Mouse (Mus musculus): Measurements from ENCODE around the gene A430078G23Rik. TPM values are rescaled to one million over a fixed set of nuclear protein-coding genes. Genes with fewer than 3 reads are reported as not detected.

A430078G23Rik gene
- polyA plus RNA-seq, 1 experiment: 1.2 TPM

DNA sequence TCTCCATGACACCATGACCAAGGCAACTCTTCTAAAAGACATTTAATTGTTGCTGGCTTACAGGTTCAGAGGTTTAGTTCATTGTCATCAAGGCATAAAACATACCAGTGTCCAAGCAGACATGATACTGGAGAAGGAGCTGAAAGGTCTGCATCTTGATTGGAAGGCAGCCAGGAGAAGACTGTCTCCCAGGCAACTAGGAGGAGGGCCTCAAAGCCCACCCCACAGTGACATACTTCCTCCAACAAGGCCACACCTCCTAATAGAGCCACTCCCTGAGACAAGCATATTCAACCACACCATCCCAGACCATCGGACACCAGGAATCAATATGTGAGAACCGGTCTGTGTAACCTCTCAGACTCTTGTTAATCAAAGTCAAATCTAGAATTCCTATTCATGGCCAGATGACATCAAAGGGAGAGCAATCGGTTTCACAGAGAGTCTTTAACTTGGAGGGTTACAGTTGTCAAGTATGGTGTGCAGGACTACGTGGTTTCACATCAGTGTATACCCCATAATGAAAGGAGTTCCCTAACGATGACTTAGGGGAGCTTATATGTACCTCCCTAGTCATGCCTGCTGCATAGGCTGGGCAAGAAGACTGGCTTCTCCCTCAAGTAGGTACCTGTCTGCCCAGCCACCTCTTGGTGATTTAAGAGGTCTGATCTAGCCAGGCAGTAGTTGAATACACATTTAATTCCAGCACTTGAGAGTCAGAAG is 6.4 kb upstream of the A430078G23Rik start:
- DNase-seq (ENCODE audit: low read depth, low spot score): no peak
- 82% methylated on average over 5 of the region's 5 CpGs for WGBS

DNA sequence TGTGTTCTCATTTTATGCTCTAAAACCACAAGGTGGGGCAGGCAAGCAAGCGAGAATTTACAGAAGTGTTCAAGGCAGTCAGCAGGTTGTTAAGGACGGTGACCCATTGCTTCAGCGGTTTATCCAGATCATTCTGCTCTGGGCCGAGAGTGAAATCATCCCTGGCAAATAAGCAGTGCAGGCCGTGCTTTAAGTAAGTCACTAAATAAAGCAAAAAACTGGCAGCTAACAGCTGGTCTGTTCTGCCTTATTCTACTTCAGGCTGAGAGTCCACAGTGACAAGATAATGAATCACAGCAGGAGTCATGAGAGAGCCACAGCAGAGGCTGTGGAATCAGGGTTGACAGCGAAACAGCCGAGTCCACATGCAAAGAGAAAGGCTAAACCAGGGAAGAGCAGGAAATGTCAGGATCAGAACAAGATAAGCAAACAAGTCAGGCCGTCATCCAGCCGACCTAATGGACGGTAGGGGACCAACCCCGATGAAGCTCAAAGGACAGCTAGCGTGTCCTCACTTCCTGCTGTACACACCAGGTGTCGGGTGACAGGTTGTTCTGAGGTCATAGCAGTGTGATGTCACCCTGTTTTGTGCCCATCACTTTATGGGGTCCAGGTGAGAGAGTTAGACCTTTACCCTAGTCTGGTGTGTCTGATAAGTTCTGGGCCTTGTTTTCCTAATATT is 4.9 kb upstream of the A430078G23Rik start:
- 20% methylated on average over 13 of the region's 13 CpGs for WGBS
- no peak for DNase-seq (ENCODE audit: low read depth, low spot score)

DNA sequence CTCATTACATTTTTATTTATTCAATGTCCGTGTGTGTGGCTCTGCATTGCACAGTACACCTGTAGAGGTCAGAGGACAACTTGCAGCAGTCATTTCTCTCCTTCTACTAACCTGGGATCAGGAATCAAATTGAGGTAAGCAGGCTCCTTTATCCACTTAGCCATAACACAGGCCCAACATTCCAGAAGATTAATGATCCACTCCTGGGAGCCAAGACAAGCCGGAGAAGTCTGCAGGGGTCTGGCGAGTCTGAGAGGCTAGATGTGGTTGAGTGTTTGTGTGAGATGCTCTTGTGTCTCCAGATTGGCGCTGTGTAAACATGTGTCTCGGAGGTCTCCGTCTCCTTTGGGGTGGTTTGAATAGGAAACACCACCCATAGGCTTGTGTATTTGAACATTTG is 2.5 kb upstream of the A430078G23Rik start:
- DNase-seq (ENCODE audit: low read depth, low spot score): no peak
- WGBS: 75% methylated on average over 6 of the region's 6 CpGs

- 24% methylated on average over 6 of the region's 6 CpGs for WGBS
- DNase-seq (ENCODE audit: low read depth, low spot score): peak; percentile 39
These were observed 500 bp upstream of the A430078G23Rik start for GRCm38 (mm10) chr8:3352715-3353114.

- WGBS: 76% methylated on average over 6 of the region's 6 CpGs
- DNase-seq (ENCODE audit: low read depth, low spot score): no peak
These were observed 712 bp downstream of the A430078G23Rik start for GRCm38 (mm10) chr8:3353811-3354442.

- 67% methylated on average over 5 of the region's 5 CpGs for WGBS
- DNase-seq (ENCODE audit: low read depth, low spot score): no peak
These were observed 1.2 kb downstream of the A430078G23Rik start for GRCm38 (mm10) chr8:3354443-3354812.

DNA sequence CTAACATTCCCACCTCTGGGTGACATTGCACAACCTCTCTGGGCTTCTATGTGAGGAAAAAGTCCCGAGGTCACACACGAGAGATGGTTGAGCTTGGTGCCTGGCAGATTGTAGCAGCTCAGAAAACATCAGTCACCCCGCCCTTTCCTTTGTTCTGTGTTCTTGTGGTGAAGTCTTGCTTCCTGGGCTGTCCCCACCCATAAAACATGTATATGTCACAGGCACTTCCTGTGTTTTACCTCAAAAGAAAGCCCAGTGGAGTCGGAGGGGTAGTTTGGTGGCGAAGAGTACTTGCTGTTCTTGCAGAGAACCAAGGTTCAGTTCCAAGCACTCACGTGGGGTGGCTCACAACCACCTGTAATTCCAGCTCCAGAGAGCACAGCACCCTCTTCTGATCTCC is 2.4 kb downstream of the A430078G23Rik start:
- no peak for DNase-seq (ENCODE audit: low read depth, low spot score)
- 85% methylated on average over 6 of the region's 6 CpGs for WGBS

GRCm38 (mm10) chr8:3358060-3358459 is 4.8 kb downstream of the A430078G23Rik start:
- peak; percentile 38 for DNase-seq (ENCODE audit: low read depth, low spot score)
- 5% methylated on average over 4 of the region's 4 CpGs for WGBS

DNA sequence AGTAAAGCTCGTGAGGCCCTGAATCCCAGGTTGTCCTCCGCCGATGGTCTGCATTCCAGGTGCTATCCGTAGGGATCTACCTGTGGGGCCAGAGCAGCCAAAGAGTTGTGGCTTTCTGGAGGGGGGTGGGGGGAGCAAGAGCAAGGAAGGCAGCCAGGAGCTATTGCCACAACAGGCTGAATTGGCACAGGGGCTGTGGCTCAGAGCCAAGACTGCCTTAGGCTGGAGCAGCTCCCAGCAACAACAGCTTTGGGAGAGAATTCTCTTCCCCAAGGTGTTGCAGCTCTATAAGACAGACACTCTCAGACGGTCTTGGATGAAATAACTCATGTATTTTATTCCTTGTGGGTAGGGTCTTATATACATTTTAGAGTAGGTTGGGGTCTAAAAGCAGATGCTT is 13.9 kb downstream of the A430078G23Rik start:
- 82% methylated on average over 5 of the region's 5 CpGs for WGBS

GRCm38 (mm10) chr8:3368091-3368490 is 14.9 kb downstream of the A430078G23Rik start:
- no peak for DNase-seq (ENCODE audit: low read depth, low spot score)
- 47% methylated on average over 1 of the region's 1 CpGs for WGBS

More for the DNA sequence above, 13.9 kb downstream of the A430078G23Rik start:
- no peak for DNase-seq (ENCODE audit: low read depth, low spot score)

GRCm38 (mm10) chr8:3375748-3376147 is 22.5 kb downstream of the A430078G23Rik start:
- no peak for DNase-seq (ENCODE audit: low read depth, low spot score)

DNA sequence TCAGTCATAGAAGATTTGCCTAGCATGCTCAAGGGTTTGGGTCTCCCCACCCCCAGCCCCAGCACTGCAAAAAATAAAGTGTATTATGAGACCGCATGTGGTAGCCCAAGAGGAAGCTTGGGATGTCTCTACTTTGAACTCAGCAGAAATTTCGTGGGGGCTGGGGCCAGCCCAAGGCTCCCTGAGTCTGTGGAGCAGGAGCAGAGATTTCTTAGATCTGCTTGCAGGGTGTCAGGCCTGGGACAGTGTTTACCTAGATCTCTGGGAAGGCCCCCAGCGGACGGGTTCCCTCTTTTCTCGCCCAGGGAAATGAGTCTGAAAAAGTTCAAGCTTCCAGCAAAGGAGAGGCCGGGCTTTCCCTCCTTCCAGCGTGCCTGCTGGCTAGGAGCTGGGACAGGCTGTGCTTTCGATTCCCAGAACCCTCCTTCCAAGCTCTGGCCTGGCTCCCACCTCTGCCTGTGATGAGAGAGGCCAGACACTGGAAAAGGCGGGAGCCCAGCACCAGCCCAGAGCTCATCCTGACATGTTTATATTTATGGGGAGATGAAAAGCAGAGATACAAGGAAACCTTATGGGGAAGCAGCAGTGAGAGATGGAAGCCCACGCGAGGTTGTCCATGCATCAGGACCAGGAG is 23.5 kb downstream of the A430078G23Rik start:
- WGBS: 38% methylated on average over 11 of the region's 11 CpGs
- DNase-seq (ENCODE audit: low read depth, low spot score): no peak

DNA sequence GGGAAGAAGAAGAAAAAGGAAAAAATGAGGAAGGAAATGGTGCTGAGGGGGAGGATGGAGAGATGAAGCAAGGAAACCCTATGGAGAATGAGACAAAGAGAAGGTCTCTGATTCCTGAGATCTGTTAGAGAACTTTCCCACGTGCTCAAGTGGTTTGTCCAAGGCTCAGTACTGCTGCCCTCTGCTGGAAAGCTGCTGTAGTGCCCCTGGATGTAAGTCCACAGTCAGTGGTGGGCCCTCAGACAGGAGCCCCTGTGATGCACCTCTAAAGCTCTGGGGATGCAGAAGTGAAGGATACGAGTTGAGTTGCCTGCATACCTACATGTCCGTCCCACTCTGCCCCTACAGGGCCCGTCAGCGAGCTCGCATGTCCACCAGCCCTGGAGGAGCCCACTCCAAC is 34.1 kb downstream of the A430078G23Rik start:
- DNase-seq (ENCODE audit: low read depth, low spot score): no peak
- 58% methylated on average over 6 of the region's 6 CpGs for WGBS

- WGBS: 63% methylated on average over 9 of the region's 9 CpGs
- DNase-seq (ENCODE audit: low read depth, low spot score): no peak
These were observed 35.5 kb downstream of the A430078G23Rik start for GRCm38 (mm10) chr8:3388591-3389338.

- 88% methylated on average over 1 of the region's 1 CpGs for WGBS
- no peak for DNase-seq (ENCODE audit: low read depth, low spot score)
These were observed 36.3 kb downstream of the A430078G23Rik start for GRCm38 (mm10) chr8:3389506-3389905.

DNA sequence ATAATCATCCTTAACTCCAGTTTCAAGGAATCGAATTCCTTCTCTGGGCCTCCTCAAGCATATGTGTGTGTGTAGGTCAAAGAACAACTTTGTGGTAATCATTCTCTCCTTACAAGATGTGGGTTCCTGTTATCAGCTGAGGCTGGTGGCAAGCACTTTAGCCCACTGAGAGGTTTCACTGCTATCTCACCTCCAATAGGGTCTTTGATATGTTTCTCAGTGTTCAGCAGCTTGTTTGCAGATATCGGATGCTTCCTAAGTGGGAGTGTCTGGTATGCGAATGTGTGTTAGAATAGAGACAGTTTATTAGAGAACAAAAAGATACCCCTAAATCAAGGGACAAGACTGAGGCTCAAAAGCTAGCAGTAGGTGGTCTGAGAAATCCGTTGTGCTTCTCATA is 39.1 kb downstream of the A430078G23Rik start:
- WGBS: 45% methylated on average over 4 of the region's 4 CpGs
- no peak for DNase-seq (ENCODE audit: low read depth, low spot score)

DNA sequence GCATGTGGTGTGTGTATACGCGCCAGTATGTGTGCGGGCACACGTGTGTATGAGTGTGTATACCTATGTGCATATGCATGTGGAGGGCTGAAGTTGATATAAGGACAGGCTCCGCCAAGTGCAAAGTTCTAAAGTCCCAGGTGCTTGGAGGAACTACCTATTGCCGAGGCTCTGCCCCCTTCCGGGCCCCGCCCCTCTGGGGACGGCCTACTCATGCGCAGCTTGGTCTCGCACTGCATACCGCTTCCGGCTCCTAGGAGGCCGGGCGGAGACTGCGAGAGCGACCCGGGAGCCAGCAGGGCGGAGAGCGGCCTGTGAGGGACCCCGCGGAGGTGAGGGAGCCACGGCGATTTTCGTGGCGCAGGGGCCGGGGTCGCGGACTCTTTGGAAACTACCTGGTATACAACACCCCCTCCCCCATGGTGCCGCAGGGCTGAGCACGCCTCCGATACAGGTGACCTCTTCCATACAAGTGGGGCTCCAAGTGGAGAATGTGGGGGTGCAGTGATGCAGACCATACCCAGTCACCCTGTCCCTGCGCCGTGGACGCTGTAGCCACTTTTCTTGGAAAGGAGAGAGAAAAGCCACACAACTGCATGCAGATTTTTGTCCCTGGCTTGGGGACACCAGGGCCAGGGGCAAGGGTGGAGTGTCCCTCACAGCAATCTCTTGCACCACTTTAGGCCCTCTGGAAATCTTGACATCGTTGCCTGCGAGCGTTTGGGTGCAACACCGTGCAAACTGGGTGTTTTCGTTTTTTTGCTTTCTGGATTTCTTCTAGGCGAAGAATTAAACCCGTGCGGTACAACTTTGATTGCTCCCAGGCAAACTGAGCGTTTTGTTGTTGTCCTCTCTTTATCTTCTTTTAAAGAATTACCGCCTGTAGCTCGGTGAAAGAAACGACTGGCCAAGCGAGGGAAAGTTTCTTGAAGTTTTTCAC is 39.8 kb downstream of the A430078G23Rik start, which contains the start of gene Arhgef18:
Gene Arhgef18, plus strand, starts transcription at position 236 of the 940 bp plus-strand sequence.
- 8% methylated on average over 48 of the region's 48 CpGs for WGBS
- DNase-seq (ENCODE audit: low read depth, low spot score): peak; percentile 84

DNA sequence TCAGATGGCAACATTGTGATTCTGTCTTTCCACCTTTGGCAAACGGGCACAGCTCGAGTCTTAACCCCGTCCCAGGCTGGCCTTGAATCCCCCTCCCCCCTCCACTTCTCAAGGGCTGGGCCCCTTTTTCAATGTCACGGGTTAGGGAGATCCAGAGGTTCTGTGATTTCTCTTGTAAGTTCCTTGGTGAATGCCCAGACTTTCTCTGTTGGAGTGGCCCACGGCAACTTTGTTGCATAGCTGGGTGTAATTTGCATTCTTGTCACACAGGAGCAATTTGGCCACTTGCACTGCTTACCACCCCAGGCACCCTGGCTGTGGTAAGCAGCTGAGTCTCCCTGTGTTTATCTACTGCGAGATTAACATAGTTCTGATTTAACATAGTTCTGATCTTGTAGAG is 41.4 kb downstream of the A430078G23Rik start:
- no peak for DNase-seq (ENCODE audit: low read depth, low spot score)
- 65% methylated on average over 6 of the region's 6 CpGs for WGBS

- 59% methylated on average over 4 of the region's 4 CpGs for WGBS
- no peak for DNase-seq (ENCODE audit: low read depth, low spot score)
These were observed 42.0 kb downstream of the A430078G23Rik start for GRCm38 (mm10) chr8:3395246-3395645.

All from large intestine, adult 2 months (tissue).